In genomic region chr17:70866029-70866428, GRCm38 (mm10) we compare ENCODE assay signal across 27 mouse cellular contexts. TPM values are rescaled to one million over a fixed set of nuclear protein-coding genes. Genes with fewer than 3 reads are reported as not detected.
DNase-seq lines count a peak whose midpoint lies in the region; ATAC-seq and TF ChIP-seq lines count a peak whose summit lies in the region.
"Had no signal": no experiment of that assay in that cellular context is flagged by ENCODE, and none has a peak within 500 bp of the region (broad histone marks: within the 10 kb centered on the region; RNA-seq: fewer than 3 reads in every experiment).

No protein-coding gene starts in this region.

- DNase-seq in midbrain, embryonic 11.5 days (ENCODE audit: low spot score, missing footprints) = peak; percentile 12
- peak; percentile 48 for DNase-seq in ES-E14 (ENCODE audit: low read depth, low spot score)
- no peak for DNase-seq in hindbrain, embryonic 10.5 days (ENCODE audit: low spot score)
- DNase-seq in cerebellum, adult 18-20 months = no peak
- DNase-seq: adrenal gland, adult 8-10 months; adrenal gland, postnatal 36 days; B cell, adult 2 months; cerebellum, adult 11-12 months; cerebellum, adult 8-10 months; cerebellum, adult 9-11 months; cerebellum, postnatal 14 days; cerebellum, postnatal 36 days; embryo, embryonic 11 days had no signal

- H3ac ChIP-seq in myocyte (ENCODE audit: control insufficient read depth, insufficient read length) = no peak overlapping the region

- in situ Hi-C loops in ES-E14 (cut with MboI; ENCODE audit: low sequenced_read_pairs in 2 of 2, unreplicated experiment in 2 of 2) = no loop called here

- no peak for ATAC-seq in midbrain, embryonic 11.5 days (ENCODE audit: low FRiP score)
- ATAC-seq in midbrain, embryonic 15.5 days (replicated peaks) = no peak
- no peak for ATAC-seq in erythroid progenitor cell, adult 5-6 weeks (replicated peaks; ENCODE audit: low FRiP score, poor library complexity, severe bottlenecking)
- ATAC-seq: activated CD4-positive, CD25-positive, alpha-beta regulatory T cell, adult 4 months; CD4-positive, CD25-positive, alpha-beta regulatory T cell, adult 4 months; forebrain, embryonic 14.5 days; forebrain, embryonic 16.5 days; Patski had no signal

- H3K4me2 ChIP-seq in midbrain, embryonic 11.5 days = no peak overlapping the region
- no peak overlapping the region for H3K4me2 ChIP-seq in midbrain, embryonic 15.5 days
- no peak overlapping the region for H3K4me2 ChIP-seq in myocyte (ENCODE audit: low read depth)
- H3K4me2 ChIP-seq: embryonic facial prominence, embryonic 13.5 days; embryonic facial prominence, embryonic 15.5 days; forebrain, embryonic 12.5 days had no signal

- no peak for TF ChIP-seq POLR2A in myocyte (IDR thresholded peaks at IDR 0.05; ENCODE audit: insufficient read length, low read depth)

- no peak for TF ChIP-seq CTCF in E14TG2a.4 (conservative IDR thresholded peaks at IDR 0.05; ENCODE audit: low read length)

- 93% methylated on average over 5 of the region's 5 CpGs for whole genome bisulfite sequencing in midbrain, embryonic 11.5 days
- WGBS in midbrain, embryonic 15.5 days = 90% methylated on average over 5 of the region's 5 CpGs
- 86% methylated on average over 5 of the region's 5 CpGs for WGBS in hindbrain, embryonic 10.5 days

- no peaks in the 10 kb centered on the region for H3K79me2 ChIP-seq in myocyte (ENCODE audit: control insufficient read depth, insufficient read depth)

- no peaks in the 10 kb centered on the region for H3K4me1 ChIP-seq in midbrain, embryonic 11.5 days (ENCODE audit: control insufficient read depth, insufficient read depth, low read length)
- H3K4me1 ChIP-seq in midbrain, embryonic 15.5 days = no peaks in the 10 kb centered on the region
- H3K4me1 ChIP-seq in E14TG2a.4 (replicated peaks; ENCODE audit: low read depth, low read length) (peaks cover 87% of the 10 kb centered on the region), ES-E14 (ENCODE audit: control insufficient read depth in 2 of 2, insufficient read depth in 2 of 2, low read length in 2 of 2, poor library complexity in 1 of 2) (peaks cover 8 to 23% of the 10 kb centered on the region in 2 experiments; a peak in 3 of 4 replicates)
- H3K4me1 ChIP-seq in hindbrain, embryonic 10.5 days (replicated peaks) = no peaks in the 10 kb centered on the region
- H3K4me1 ChIP-seq: embryonic facial prominence, embryonic 13.5 days; embryonic facial prominence, embryonic 15.5 days; forebrain, embryonic 12.5 days had no signal

- no peak overlapping the region for H3K27ac ChIP-seq in midbrain, embryonic 11.5 days (ENCODE audit: low read depth, low read length)
- no peak overlapping the region for H3K27ac ChIP-seq in midbrain, embryonic 15.5 days
- peak overlapping the region; percentile 98 for H3K27ac ChIP-seq in ES-E14 (ENCODE audit: insufficient read depth, low read depth, low read length, poor library complexity, severe bottlenecking)
- no peak overlapping the region for H3K27ac ChIP-seq in hindbrain, embryonic 10.5 days
- H3K27ac ChIP-seq: embryonic facial prominence, embryonic 13.5 days; embryonic facial prominence, embryonic 15.5 days; forebrain, embryonic 10.5 days; forebrain, embryonic 12.5 days had no signal

- H3K4me3 ChIP-seq in midbrain, embryonic 11.5 days (ENCODE audit: low read depth, low read length) = no peak overlapping the region
- no peak overlapping the region for H3K4me3 ChIP-seq in midbrain, embryonic 15.5 days
- peak overlapping the region; percentile 50 for H3K4me3 ChIP-seq in E14TG2a.4 (replicated peaks; ENCODE audit: low read length)
- H3K4me3 ChIP-seq in ES-E14 (ENCODE audit: insufficient read depth in 1 of 2, low read depth in 1 of 2, low read length in 2 of 2, poor library complexity in 1 of 2, severe bottlenecking in 1 of 2) = no peak overlapping the region
- H3K4me3 ChIP-seq in myocyte = no peak overlapping the region
- no peak overlapping the region for H3K4me3 ChIP-seq in hindbrain, embryonic 10.5 days
- H3K4me3 ChIP-seq: embryonic facial prominence, embryonic 13.5 days; embryonic facial prominence, embryonic 15.5 days; forebrain, embryonic 10.5 days; forebrain, embryonic 12.5 days had no signal

- no peak overlapping the region for H3K9ac ChIP-seq in midbrain, embryonic 11.5 days (ENCODE audit: low read length)
- H3K9ac ChIP-seq in midbrain, embryonic 15.5 days = no peak overlapping the region
- H3K9ac ChIP-seq in ES-E14 (ENCODE audit: insufficient read depth, low read depth, low read length, poor library complexity, severe bottlenecking) = no peak overlapping the region; the same call in 1 of the 2 replicates
- H3K9ac ChIP-seq: embryonic facial prominence, embryonic 13.5 days; embryonic facial prominence, embryonic 15.5 days; forebrain, embryonic 12.5 days had no signal

- no peaks in the 10 kb centered on the region for H3K36me3 ChIP-seq in midbrain, embryonic 11.5 days (ENCODE audit: control insufficient read depth, insufficient read depth, low read length)
- no peaks in the 10 kb centered on the region for H3K36me3 ChIP-seq in midbrain, embryonic 15.5 days (replicated peaks)
- H3K36me3 ChIP-seq in E14TG2a.4 (ENCODE audit: insufficient read depth, low read length) = peaks cover 26% of the 10 kb centered on the region
- H3K36me3 ChIP-seq in ES-E14 (ENCODE audit: control insufficient read depth, insufficient read depth, low read length, poor library complexity, severe bottlenecking) = peaks cover 8% of the 10 kb centered on the region; the same call in 1 of the 2 replicates
- H3K36me3 ChIP-seq in myocyte (ENCODE audit: control insufficient read depth, insufficient read depth) = no peaks in the 10 kb centered on the region
- 0 out of 2 replicates have a peak, but pooled peaks cover 7% of the 10 kb centered on the region for H3K36me3 ChIP-seq in hindbrain, embryonic 10.5 days
- H3K36me3 ChIP-seq: embryonic facial prominence, embryonic 15.5 days; forebrain, embryonic 12.5 days had no signal

- H3K9me3 ChIP-seq in midbrain, embryonic 11.5 days (ENCODE audit: control insufficient read depth, low read length) = peaks cover 3% of the 10 kb centered on the region; the same call in 1 of the 2 replicates
- H3K9me3 ChIP-seq in midbrain, embryonic 15.5 days = no peaks in the 10 kb centered on the region
- peaks cover 14% of the 10 kb centered on the region for H3K9me3 ChIP-seq in E14TG2a.4 (ENCODE audit: low read length)
- H3K9me3 ChIP-seq in ES-E14 (ENCODE audit: control insufficient read depth, insufficient read depth, low read depth, low read length) = no peaks in the 10 kb centered on the region
- no peaks in the 10 kb centered on the region for H3K9me3 ChIP-seq in hindbrain, embryonic 10.5 days
- H3K9me3 ChIP-seq: embryonic facial prominence, embryonic 13.5 days; embryonic facial prominence, embryonic 15.5 days had no signal

- H3K27me3 ChIP-seq in midbrain, embryonic 11.5 days (ENCODE audit: control insufficient read depth, insufficient read depth, low read length) = no peaks in the 10 kb centered on the region
- no peaks in the 10 kb centered on the region for H3K27me3 ChIP-seq in midbrain, embryonic 15.5 days (replicated peaks)
- H3K27me3 ChIP-seq in E14TG2a.4 (ENCODE audit: insufficient read depth, low read length) = no peaks in the 10 kb centered on the region
- H3K27me3 ChIP-seq in myocyte (ENCODE audit: control insufficient read depth, insufficient read depth, insufficient read length) = no peaks in the 10 kb centered on the region
- H3K27me3 ChIP-seq in hindbrain, embryonic 10.5 days (ENCODE audit: insufficient read depth, poor library complexity, severe bottlenecking) = no peaks in the 10 kb centered on the region
- H3K27me3 ChIP-seq: CH12.LX; embryonic facial prominence, embryonic 13.5 days; embryonic facial prominence, embryonic 15.5 days; Patski had no signal

TF ChIP-seq in ES-E14, 5 proteins besides CTCF, POLR2A, EP300 and RAD21:
- TF ChIP-seq HCFC1 (IDR thresholded peaks at IDR 0.05; ENCODE audit: borderline replicate concordance, insufficient read depth, low read length) = no peak
- TF ChIP-seq ZC3H11A (IDR thresholded peaks at IDR 0.05; ENCODE audit: borderline replicate concordance, low read depth, low read length) = no peak

TF ChIP-seq in myocyte, 11 proteins besides CTCF, POLR2A, EP300 and RAD21:
- TF ChIP-seq TCF3 (IDR thresholded peaks at IDR 0.05; ENCODE audit: insufficient read length, low read depth) (no peak), POLR2AphosphoS2 (IDR thresholded peaks at IDR 0.05; ENCODE audit: insufficient read length, low read depth) (peak; percentile 65)

RNA-seq across cellular contexts. Expression of gene Tgif1, which starts 12.7 kb away (rescaled TPM):
- polyA plus RNA-seq in midbrain, embryonic 11.5 days (2014; fragmentation: Nextera tagmentation; extraction: Ambion mirVana) = 53.0 and 58.4 TPM in 2 replicates
- 11.4 and 11.5 TPM in 2 replicates for polyA plus RNA-seq in midbrain, embryonic 15.5 days (2015; fragmentation: Nextera tagmentation; extraction: Ambion mirVana)
- total RNA-seq in ES-E14 (2012; rRNA removed) = 74.6 and 87.1 TPM in 2 replicates
- polyA plus RNA-seq in myocyte (2012; fragmentation: generic; extraction: Trizol) = 75.2 TPM
- total RNA-seq in erythroid progenitor cell, adult 5-6 weeks (2015; ENCODE audit: low replicate concordance) = 17.6 and 34.6 TPM in 2 replicates
- 1.8 and 4.2 TPM in 2 replicates for total RNA-seq in erythroid progenitor cell, adult 5-6 weeks (2017; ENCODE audit: low replicate concordance)
- polyA plus RNA-seq in hindbrain, embryonic 10.5 days (2016; fragmentation: Nextera tagmentation; extraction: Ambion mirVana) = 68.9 and 83.0 TPM in 2 replicates

Comparison
In these comparisons a context has a peak if more than half of its experiments do, and no peak if none do; other contexts are left out.
1. DNase-seq: peak in midbrain, embryonic 11.5 days (single experiment) and ES-E14 (single experiment); none in hindbrain, embryonic 10.5 days (single experiment) and cerebellum, adult 18-20 months (0 of 2).